Mouse (Mus musculus): ENCODE results near the gene Ltb4r1. TPM values are rescaled to one million over a fixed set of nuclear protein-coding genes. Genes with fewer than 3 reads are reported as not detected.

Ltb4r1 gene
- total and polyA plus RNA-seq, 3 experiments: 0.35 to 1.5 TPM; not detected in 1

DNA sequence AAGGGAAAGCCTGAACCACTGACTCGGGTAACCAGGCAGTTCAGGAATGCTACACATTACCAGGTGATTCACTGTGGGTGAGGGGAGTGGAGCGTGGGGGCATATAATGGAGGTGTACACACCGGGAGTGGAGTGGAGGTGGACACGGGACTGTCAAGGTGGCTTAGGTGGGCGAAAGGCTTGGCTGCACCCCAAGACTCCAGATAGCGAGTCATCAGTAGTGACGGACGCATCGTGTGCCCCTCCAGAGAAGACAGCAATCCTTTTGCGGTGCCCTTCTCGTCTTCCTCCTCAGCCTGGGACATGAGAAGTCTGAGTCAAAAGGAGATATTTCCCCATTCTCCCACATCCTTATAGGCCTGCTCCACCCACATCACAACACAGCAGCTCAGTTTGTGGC is 12.0 kb downstream of the Ltb4r1 start:
- Histone ChIP-seq H3K9ac (ENCODE audit: control insufficient read depth, low read depth, low read length, poor library complexity, severe bottlenecking) (no peak overlapping the region), H3K9me3 (replicated peaks; ENCODE audit: insufficient read depth, low read length) (no peaks in the 10 kb centered on the region), H3K36me3 (ENCODE audit: control insufficient read depth in 1 of 2, insufficient read depth in 2 of 2, low read length in 2 of 2) (peaks cover 0 to 7% of the 10 kb centered on the region in 2 experiments; a peak in 2 of 4 replicates), H3K4me1 (ENCODE audit: control insufficient read depth in 1 of 2, insufficient read depth in 2 of 2, low read length in 2 of 2) (peaks cover 5 to 16% of the 10 kb centered on the region in 2 experiments; a peak in 3 of 4 replicates), H3K27ac (ENCODE audit: control insufficient read depth, low read depth, low read length) (no peak overlapping the region), H3K4me3 (ENCODE audit: control insufficient read depth in 1 of 2, insufficient read depth in 1 of 2, low read depth in 2 of 2, low read length in 2 of 2) (no peak overlapping the region), H3K27me3 (ENCODE audit: control insufficient read depth in 1 of 2, insufficient read depth in 2 of 2, low read length in 2 of 2) (no peaks in the 10 kb centered on the region), H3K79me2 (ENCODE audit: control insufficient read depth, insufficient read depth, low read length, poor library complexity) (no peaks in the 10 kb centered on the region)
- no peak for TF ChIP-seq POLR2AphosphoS5 (IDR thresholded peaks at IDR 0.05; ENCODE audit: borderline replicate concordance, low read depth, low read length)
- no peak for DNase-seq (ENCODE audit: low read depth, low spot score)

DNA sequence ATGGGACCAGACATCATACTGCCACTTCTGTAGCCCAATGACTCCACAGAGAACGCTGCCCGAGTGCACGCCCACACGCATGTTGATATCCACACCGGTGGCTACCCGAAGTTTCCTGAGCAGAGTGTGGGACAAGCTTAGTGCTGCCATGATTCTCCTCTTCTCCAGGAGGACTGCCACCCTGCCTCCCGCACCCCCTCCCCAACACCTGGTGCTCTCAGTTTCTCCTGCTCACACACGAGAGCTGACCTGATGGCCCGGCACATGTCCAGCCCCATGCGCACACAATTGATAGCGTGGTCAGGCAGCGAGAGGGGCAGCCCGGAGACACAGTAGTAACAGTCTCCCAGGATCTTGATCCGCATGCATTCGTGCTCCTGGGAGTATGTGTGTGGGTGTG is 12.9 kb downstream of the Ltb4r1 start:
- Histone ChIP-seq H3K79me2 (ENCODE audit: control insufficient read depth, insufficient read depth, low read length, poor library complexity) (no peaks in the 10 kb centered on the region), H3K9me3 (replicated peaks; ENCODE audit: insufficient read depth, low read length) (no peaks in the 10 kb centered on the region), H3K27ac (ENCODE audit: control insufficient read depth, low read depth, low read length) (no peak overlapping the region), H3K9ac (ENCODE audit: control insufficient read depth, low read depth, low read length, poor library complexity, severe bottlenecking) (no peak overlapping the region), H3K27me3 (ENCODE audit: control insufficient read depth in 1 of 2, insufficient read depth in 2 of 2, low read length in 2 of 2) (no peaks in the 10 kb centered on the region), H3K36me3 (ENCODE audit: control insufficient read depth in 1 of 2, insufficient read depth in 2 of 2, low read length in 2 of 2) (peaks cover 0 to 7% of the 10 kb centered on the region in 2 experiments; a peak in 2 of 4 replicates), H3K4me1 (ENCODE audit: control insufficient read depth in 1 of 2, insufficient read depth in 2 of 2, low read length in 2 of 2) (peaks cover 5 to 16% of the 10 kb centered on the region in 2 experiments; a peak in 3 of 4 replicates), H3K4me3 (ENCODE audit: control insufficient read depth in 1 of 2, insufficient read depth in 1 of 2, low read depth in 2 of 2, low read length in 2 of 2) (no peak overlapping the region)
- DNase-seq (ENCODE audit: low read depth, low spot score): no peak
- TF ChIP-seq UBTF (IDR thresholded peaks at IDR 0.05; ENCODE audit: borderline replicate concordance, insufficient read depth, low read depth, low read length): no peak
- TF ChIP-seq ZKSCAN1 (IDR thresholded peaks at IDR 0.05; ENCODE audit: low read depth, low read length): no peak
- no peak for TF ChIP-seq ZC3H11A (IDR thresholded peaks at IDR 0.05; ENCODE audit: low read depth, low read length)
- TF ChIP-seq E2F4 (IDR thresholded peaks at IDR 0.05; ENCODE audit: borderline replicate concordance, low read depth, low read length): no peak

DNA sequence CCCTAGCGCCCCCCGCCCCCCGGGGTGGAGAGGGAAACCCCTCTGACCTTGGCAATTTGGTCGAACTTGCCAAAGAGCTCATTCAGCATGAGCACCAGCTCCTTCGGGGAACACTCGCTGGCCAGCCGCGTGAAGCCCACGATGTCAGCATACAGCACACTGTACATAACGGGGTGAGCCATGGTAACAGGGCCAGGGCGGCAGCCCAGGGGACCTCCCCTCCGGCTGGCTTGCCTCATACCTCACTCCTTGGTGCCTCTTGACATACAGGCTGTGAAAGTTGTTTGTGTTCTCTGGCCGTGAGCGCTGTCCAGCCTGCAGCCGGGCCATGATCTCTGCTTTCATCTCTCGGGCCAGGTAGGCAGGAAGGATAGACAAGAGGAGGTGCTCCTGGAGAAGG is 13.9 kb downstream of the Ltb4r1 start:
- TF ChIP-seq USF1 (IDR thresholded peaks at IDR 0.05; ENCODE audit: low read depth, low read length): no peak
- no peak for TF ChIP-seq NELFE (IDR thresholded peaks at IDR 0.05; ENCODE audit: low read depth, low read length)
- no peak for TF ChIP-seq TBP (IDR thresholded peaks at IDR 0.05; ENCODE audit: low read depth, low read length)
- TF ChIP-seq HCFC1 (IDR thresholded peaks at IDR 0.05; ENCODE audit: low read depth, low read length): no peak
- TF ChIP-seq ZNF384 (IDR thresholded peaks at IDR 0.05; ENCODE audit: low read depth, low read length): no peak
- no peak for TF ChIP-seq MAX (IDR thresholded peaks at IDR 0.05; ENCODE audit: low read length)
- no peak for TF ChIP-seq ETS1 (IDR thresholded peaks at IDR 0.05; ENCODE audit: low read depth, low read length)
- no peak for TF ChIP-seq MAFK (IDR thresholded peaks at IDR 0.05; ENCODE audit: borderline replicate concordance, low read depth, low read length)
- TF ChIP-seq MAZ (IDR thresholded peaks at IDR 0.05; ENCODE audit: low read depth, low read length): no peak
- no peak for TF ChIP-seq MEF2A (IDR thresholded peaks at IDR 0.05; ENCODE audit: extremely low read depth, insufficient replicate concordance, low read depth, low read length, poor library complexity, severe bottlenecking)
- TF ChIP-seq RAD21 (IDR thresholded peaks at IDR 0.05; ENCODE audit: low read depth, low read length): no peak
- TF ChIP-seq JUND (IDR thresholded peaks at IDR 0.05; ENCODE audit: low read depth, low read length): no peak
- H3K9me3 ChIP-seq (replicated peaks; ENCODE audit: insufficient read depth, low read length): no peaks in the 10 kb centered on the region
- H3K79me2 ChIP-seq (ENCODE audit: control insufficient read depth, insufficient read depth, low read length, poor library complexity): no peaks in the 10 kb centered on the region
- H3K4me3 ChIP-seq (ENCODE audit: control insufficient read depth in 1 of 2, insufficient read depth in 1 of 2, low read depth in 2 of 2, low read length in 2 of 2): no peak overlapping the region
- no peak for DNase-seq (ENCODE audit: low read depth, low spot score)
- H3K36me3 ChIP-seq (ENCODE audit: control insufficient read depth in 1 of 2, insufficient read depth in 2 of 2, low read length in 2 of 2): peaks cover 0 to 7% of the 10 kb centered on the region in 2 experiments; a peak in 2 of 4 replicates
- no peak overlapping the region for H3K27ac ChIP-seq (ENCODE audit: control insufficient read depth, low read depth, low read length)
- peaks cover 5 to 12% of the 10 kb centered on the region in 2 experiments; a peak in 3 of 4 replicates for H3K4me1 ChIP-seq (ENCODE audit: control insufficient read depth in 1 of 2, insufficient read depth in 2 of 2, low read length in 2 of 2)
- no peaks in the 10 kb centered on the region for H3K27me3 ChIP-seq (ENCODE audit: control insufficient read depth in 1 of 2, insufficient read depth in 2 of 2, low read length in 2 of 2)
- H3K9ac ChIP-seq (ENCODE audit: control insufficient read depth, low read depth, low read length, poor library complexity, severe bottlenecking): no peak overlapping the region

Data from MEL (cell line).